Mouse (Mus musculus) lung, adult 2 months (tissue): ENCODE results near the gene Babam2.

ENCODE experiments used
- CTCF ChIP-seq: fragments of 200-500 bp; IDR thresholded peaks from 2 replicates; pipeline ENCODE4 v1.5.1; 2011; ENCODE audit warnings: mild to moderate bottlenecking, low read length, control low read depth; ENCODE audit not compliant: insufficient read depth
- POLR2A ChIP-seq: fragments of 200-500 bp; IDR thresholded peaks from 2 replicates; pipeline ENCODE4 v1.6.1; 2011; ENCODE audit warnings: low read depth, mild to moderate bottlenecking, control low read depth, low read length, borderline replicate concordance; ENCODE audit errors: extremely low read depth

DNA sequence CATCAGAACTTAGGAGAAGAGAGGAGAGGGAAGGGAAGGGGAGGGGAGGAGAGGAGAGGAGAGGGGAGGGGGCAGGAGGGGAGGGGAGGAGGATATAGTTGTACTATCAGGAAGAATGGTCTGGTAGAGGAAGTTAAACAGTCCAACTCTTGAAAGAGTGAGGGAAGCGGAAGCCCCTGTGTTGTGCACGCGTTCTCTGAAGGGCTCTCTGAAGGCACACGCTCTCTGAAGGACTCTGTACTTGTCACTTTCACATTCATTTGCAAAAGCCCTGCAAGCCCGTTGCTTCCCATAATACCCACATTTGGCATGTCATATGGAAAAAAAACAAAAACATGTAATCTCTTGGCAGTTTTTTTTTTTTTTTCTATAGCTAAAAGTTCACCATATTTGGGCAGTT lies 190.1 kb downstream of the Babam2 start:
- TF ChIP-seq POLR2A = no peak
- no peak for TF ChIP-seq CTCF
